Mouse (Mus musculus) lung, embryonic 14.5 days (tissue): ENCODE data around the gene Neurod1. TPM values are rescaled to one million over a fixed set of nuclear protein-coding genes. Genes with fewer than 3 reads are reported as not detected.
A peak's percentile ranks its signal among the peaks of the same experiment; 100 is the strongest.

Experiments
- ATAC-seq: fragments of 200-750 bp; cut with Nextera tagmentation; 2 replicates; pipeline ENCODE4 v1.8.0; 2017; ENCODE audit warnings: mild to moderate bottlenecking, moderate TSS enrichment, moderate library complexity; ENCODE audit not compliant: insufficient read depth
- DNase-seq: peaks from one replicate; pipeline ENCODE4 v3.0.0-alpha.2; 2015
- H3K27ac ChIP-seq: fragments of 300-500 bp; sonication (generic); 2 replicates; pipeline ENCODE4 v1.5.1; 2014; ENCODE audit warnings: low read depth, mild to moderate bottlenecking, moderate library complexity
- H3K27me3 ChIP-seq: fragments of 300-500 bp; sonication (generic); 2 replicates; pipeline ENCODE4 v1.6.1; 2014; ENCODE audit warnings: low read length, control low read depth; ENCODE audit not compliant: insufficient read depth
- H3K36me3 ChIP-seq: fragments of 300-500 bp; sonication (generic); 2 replicates; pipeline ENCODE4 v1.6.1; 2014; ENCODE audit warnings: control low read depth; ENCODE audit not compliant: insufficient read depth
- H3K4me1 ChIP-seq: fragments of 300-500 bp; sonication (generic); 2 replicates; pipeline ENCODE4 v1.6.1; 2014; ENCODE audit warnings: antibody characterized with exemption, control low read depth; ENCODE audit not compliant: insufficient read depth
- H3K4me2 ChIP-seq: fragments of 300-500 bp; sonication (generic); 2 replicates; pipeline ENCODE4 v1.6.1; 2014; ENCODE audit warnings: mild to moderate bottlenecking
- H3K4me3 ChIP-seq: fragments of 300-500 bp; sonication (generic); 2 replicates; pipeline ENCODE4 v1.5.1; 2014; ENCODE audit warnings: low read depth, low read length
- H3K9ac ChIP-seq: fragments of 300-500 bp; sonication (generic); 2 replicates; pipeline ENCODE4 v1.6.1; 2014
- H3K9me3 ChIP-seq: fragments of 300-500 bp; sonication (generic); 2 replicates; pipeline ENCODE4 v1.6.1; 2016; ENCODE audit warnings: low read depth, low read length, control low read depth
- CTCF ChIP-seq: IDR thresholded peaks from 2 replicates; pipeline ENCODE4 v1.5.1; 2016; ENCODE audit warnings: antibody characterized with exemption, low read depth
- WGBS: fragments of 180-500 bp; shearing (Covaris S2); extraction: QIAGEN DNeasy Blood & Tissue Kit; methylation state at CpG from one replicate; pipeline ENCODE4 v1.1.7; 2014; 5-methylcytosine and 5-hydroxymethylcytosine counted together
- polyA plus RNA-seq: library from polyadenylated mRNA; unstranded; fragments of >200 nt; fragmentation: Nextera tagmentation; extraction: Ambion mirVana; gene quantifications from 2 replicates; pipeline ENCODE4 v1.2.1, GENCODE M21; 2014

Gene Neurod1
- polyA plus RNA-seq, 1 experiment from 2014 or later: not detected

DNA sequence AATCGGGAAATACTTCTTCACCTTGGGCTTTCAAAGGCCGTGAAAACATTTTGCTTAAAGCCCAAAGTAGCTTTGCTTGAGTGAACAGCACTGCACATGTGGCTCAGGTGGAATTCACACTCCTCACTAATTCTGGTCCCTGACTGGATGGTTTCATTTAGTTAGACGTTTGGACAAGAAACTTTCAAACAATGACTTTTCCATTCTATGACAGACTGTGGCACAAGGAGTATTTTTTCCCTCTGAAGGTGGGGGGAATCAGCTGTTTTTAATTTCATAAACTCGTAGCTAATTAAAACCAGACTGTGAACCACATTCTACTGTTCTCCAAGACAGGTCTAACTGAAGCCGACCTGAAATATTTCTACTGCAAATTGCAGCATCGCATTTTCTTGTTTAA, 28.5 kb downstream of the Neurod1 start:
- no peak for ATAC-seq
- peaks cover 13% of the 10 kb centered on the region; the same call in 1 of the 2 replicates for H3K27me3 ChIP-seq
- H3K9ac ChIP-seq: no peak overlapping the region
- H3K4me2 ChIP-seq: peak overlapping the region; percentile 85
- no peak for DNase-seq
- WGBS: 26% methylated on average over 6 of the region's 6 CpGs
- no peaks in the 10 kb centered on the region for H3K9me3 ChIP-seq
- H3K4me1 ChIP-seq: peaks cover 5% of the 10 kb centered on the region
- TF ChIP-seq CTCF: no peak
- no peaks in the 10 kb centered on the region for H3K36me3 ChIP-seq
- H3K4me3 ChIP-seq: peak overlapping the region; percentile 48; the same call in 1 of the 2 replicates
- H3K27ac ChIP-seq: no peak overlapping the region

DNA sequence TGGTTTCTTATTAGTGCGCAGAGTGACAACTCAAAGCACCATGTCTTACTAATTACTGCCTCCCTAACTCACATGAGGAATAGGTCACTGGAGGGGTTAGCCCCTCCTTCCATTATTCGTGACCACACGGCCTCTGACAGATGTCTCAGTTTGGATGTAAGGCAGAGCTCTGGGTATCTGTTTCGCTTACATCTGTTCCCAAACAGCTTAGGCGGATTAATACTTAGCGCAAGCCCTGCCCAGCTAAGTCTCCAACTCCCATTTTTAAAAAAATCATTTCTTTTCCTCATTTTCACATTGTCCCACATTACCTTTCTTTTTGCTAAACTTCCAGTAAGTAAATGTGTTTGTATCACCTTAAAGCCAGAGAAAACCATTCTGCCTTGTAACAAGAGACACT, 34.9 kb downstream of the Neurod1 start:
- TF ChIP-seq CTCF: no peak
- Histone ChIP-seq H3K27ac (no peak overlapping the region), H3K36me3 (no peaks in the 10 kb centered on the region), H3K4me2 (no peak overlapping the region), H3K4me3 (no peak overlapping the region), H3K4me1 (no peaks in the 10 kb centered on the region), H3K9ac (no peak overlapping the region), H3K9me3 (no peaks in the 10 kb centered on the region), H3K27me3 (no peaks in the 10 kb centered on the region)
- 52% methylated on average over 6 of the region's 6 CpGs for WGBS
- no peak for ATAC-seq
- DNase-seq: no peak

- ATAC-seq (no peak), DNase-seq (no peak)
- H3K27ac ChIP-seq: no peak overlapping the region
These were observed 42.0 kb downstream of the Neurod1 start for GRCm38 (mm10) chr2:79414505-79414904.

GRCm38 (mm10) chr2:79410903-79411255, 45.7 kb downstream of the Neurod1 start:
- no peak for ATAC-seq
- TF ChIP-seq CTCF: no peak
- no peak for DNase-seq
- Histone ChIP-seq H3K9me3 (no peaks in the 10 kb centered on the region), H3K27me3 (no peaks in the 10 kb centered on the region), H3K27ac (no peak overlapping the region), H3K4me3 (no peak overlapping the region), H3K36me3 (no peaks in the 10 kb centered on the region), H3K9ac (no peak overlapping the region), H3K4me2 (no peak overlapping the region), H3K4me1 (no peaks in the 10 kb centered on the region)
- WGBS: 77% methylated on average over 3 of the region's 3 CpGs

More at GRCm38 (mm10) chr2:79414505-79414904, 42.0 kb downstream of the Neurod1 start:
- Histone ChIP-seq H3K4me2 (no peak overlapping the region), H3K9me3 (no peaks in the 10 kb centered on the region), H3K4me1 (no peaks in the 10 kb centered on the region), H3K36me3 (no peaks in the 10 kb centered on the region), H3K9ac (no peak overlapping the region), H3K4me3 (no peak overlapping the region), H3K27me3 (no peaks in the 10 kb centered on the region)
- WGBS: 88% methylated on average over 7 of the region's 7 CpGs
- TF ChIP-seq CTCF: no peak

- H3K9ac ChIP-seq: no peak overlapping the region
- TF ChIP-seq CTCF: no peak
- no peak for DNase-seq
- 51% methylated on average over 15 of the region's 15 CpGs for WGBS
- H3K9me3 ChIP-seq: no peaks in the 10 kb centered on the region
- H3K36me3 ChIP-seq: no peaks in the 10 kb centered on the region
- H3K4me1 ChIP-seq: no peaks in the 10 kb centered on the region
- no peak overlapping the region for H3K4me3 ChIP-seq
- no peak overlapping the region for H3K4me2 ChIP-seq
- no peak for ATAC-seq
- H3K27me3 ChIP-seq: no peaks in the 10 kb centered on the region
- no peak overlapping the region for H3K27ac ChIP-seq
These were observed 46.2 kb downstream of the Neurod1 start for GRCm38 (mm10) chr2:79410247-79410902.

- WGBS: 76% methylated on average over 5 of the region's 5 CpGs
- no peak for DNase-seq
- no peak for TF ChIP-seq CTCF
These were observed 50.7 kb downstream of the Neurod1 start for GRCm38 (mm10) chr2:79405661-79406405.

More at GRCm38 (mm10) chr2:79405661-79406405, 50.7 kb downstream of the Neurod1 start:
- Histone ChIP-seq H3K9ac (no peak overlapping the region), H3K27me3 (no peaks in the 10 kb centered on the region), H3K36me3 (no peaks in the 10 kb centered on the region), H3K4me2 (no peak overlapping the region), H3K9me3 (no peaks in the 10 kb centered on the region), H3K27ac (no peak overlapping the region), H3K4me1 (no peaks in the 10 kb centered on the region), H3K4me3 (no peak overlapping the region)
- ATAC-seq: no peak

Other genes starting within 250 kb of the Neurod1 start
- 7.9 and 8.2 TPM in 2 replicates for gene Itga4, start 201.3 kb downstream of the Neurod1 start, polyA plus RNA-seq
- 0.12 and 0.81 TPM in 2 replicates for gene Cerkl, start within 50 bp of the Neurod1 start, polyA plus RNA-seq
- gene Itprid2, start 178.6 kb upstream of the Neurod1 start, polyA plus RNA-seq: 14.1 and 14.8 TPM in 2 replicates